Mouse (Mus musculus): Measurements from ENCODE around the gene Klk7. TPM values are rescaled to one million over a fixed set of nuclear protein-coding genes. Genes with fewer than 3 reads are reported as not detected.

Gene Klk7
- total RNA-seq (2014; fragmentation: Nextera tagmentation) (not detected in 2 replicates), total RNA-seq (2017) (not detected in 2 replicates)

- ATAC-seq (replicated peaks; ENCODE audit: poor library complexity, severe bottlenecking): no peak
Observed at GRCm38 (mm10) chr7:43810994-43811393, at the start of gene Klk7. Gene Klk7, plus strand, starts transcription at chr7:43811294.

DNA sequence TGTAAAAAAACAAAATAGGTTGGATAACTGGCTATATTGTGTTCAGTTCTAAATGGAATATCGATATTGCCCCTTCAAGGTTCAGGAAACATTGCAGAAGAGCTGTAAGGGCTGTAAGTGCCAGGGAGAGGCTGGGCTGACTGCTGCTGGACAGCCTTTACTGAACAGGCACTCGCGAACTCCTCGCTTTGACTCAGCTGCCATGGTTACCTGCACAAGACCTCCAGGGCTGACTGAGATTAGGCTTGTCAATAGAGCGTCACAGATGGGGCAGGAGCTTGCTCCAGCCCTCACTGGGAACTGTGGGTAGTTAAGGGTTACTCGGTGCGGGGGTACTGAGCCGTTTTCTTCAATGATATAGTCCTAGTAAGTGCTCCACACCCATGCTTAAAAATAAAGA is 44.6 kb upstream of the Klk7 start:
- ATAC-seq (replicated peaks; ENCODE audit: poor library complexity, severe bottlenecking): no peak

DNA sequence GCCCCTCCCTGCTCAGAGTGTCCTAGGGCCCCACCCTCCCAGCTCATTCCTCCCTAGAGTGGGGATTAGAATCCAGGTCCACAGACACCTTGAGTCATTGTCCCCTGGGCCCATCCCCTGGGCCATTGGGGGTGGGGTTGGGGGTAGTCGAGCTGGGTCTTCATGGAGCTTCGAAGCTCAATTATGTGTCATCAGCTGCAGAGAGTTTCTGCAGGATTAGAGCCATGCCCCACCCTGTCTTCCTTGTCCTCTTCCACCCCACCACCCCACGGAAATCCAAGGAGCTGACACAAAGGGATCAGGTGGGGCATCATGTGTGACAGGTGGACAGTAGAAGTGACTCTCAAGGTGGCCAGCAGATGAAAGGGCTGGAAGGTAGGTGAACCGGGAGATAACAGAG is 42.5 kb upstream of the Klk7 start, which contains the start of gene Klk12:
Gene Klk12 (plus strand): TSS at position 301 of the 400 bp plus-strand sequence.
- ATAC-seq (replicated peaks; ENCODE audit: poor library complexity, severe bottlenecking): no peak

DNA sequence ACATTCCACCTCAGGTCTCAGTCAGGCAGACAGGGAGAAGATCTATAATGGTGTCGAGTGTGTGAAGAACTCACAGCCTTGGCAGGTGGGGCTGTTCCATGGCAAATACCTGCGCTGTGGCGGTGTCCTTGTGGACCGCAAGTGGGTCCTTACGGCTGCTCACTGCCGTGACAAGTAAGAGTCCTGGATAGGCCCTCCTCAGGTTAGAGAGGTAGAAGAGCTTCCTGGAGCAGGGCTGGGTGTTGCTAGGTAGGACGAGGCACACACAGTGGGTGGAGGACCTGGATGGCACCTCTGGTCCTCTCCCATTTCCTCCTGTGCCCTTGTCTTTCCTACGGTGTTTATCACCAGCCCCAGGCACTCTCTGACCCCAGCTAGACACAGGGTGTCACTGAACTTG is 41.5 kb upstream of the Klk7 start:
- ATAC-seq (replicated peaks; ENCODE audit: poor library complexity, severe bottlenecking): no peak

DNA sequence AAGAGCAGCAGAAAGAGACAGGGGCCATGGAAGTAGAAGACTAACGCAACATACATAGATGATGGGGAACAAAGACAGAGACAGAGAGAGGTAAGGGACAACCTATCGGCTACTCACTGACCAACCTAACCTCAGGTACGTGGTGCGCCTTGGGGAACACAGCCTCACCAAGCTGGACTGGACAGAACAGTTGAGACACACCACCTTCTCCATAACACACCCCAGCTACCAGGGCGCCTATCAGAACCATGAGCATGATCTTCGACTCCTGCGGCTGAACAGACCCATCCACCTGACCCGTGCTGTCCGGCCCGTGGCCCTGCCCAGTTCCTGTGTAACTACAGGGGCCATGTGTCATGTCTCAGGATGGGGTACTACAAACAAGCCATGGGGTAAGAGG is 40.4 kb upstream of the Klk7 start:
- no peak for ATAC-seq (replicated peaks; ENCODE audit: poor library complexity, severe bottlenecking)

GRCm38 (mm10) chr7:43771916-43772315 is 39.2 kb upstream of the Klk7 start:
- no peak for ATAC-seq (replicated peaks; ENCODE audit: poor library complexity, severe bottlenecking)

DNA sequence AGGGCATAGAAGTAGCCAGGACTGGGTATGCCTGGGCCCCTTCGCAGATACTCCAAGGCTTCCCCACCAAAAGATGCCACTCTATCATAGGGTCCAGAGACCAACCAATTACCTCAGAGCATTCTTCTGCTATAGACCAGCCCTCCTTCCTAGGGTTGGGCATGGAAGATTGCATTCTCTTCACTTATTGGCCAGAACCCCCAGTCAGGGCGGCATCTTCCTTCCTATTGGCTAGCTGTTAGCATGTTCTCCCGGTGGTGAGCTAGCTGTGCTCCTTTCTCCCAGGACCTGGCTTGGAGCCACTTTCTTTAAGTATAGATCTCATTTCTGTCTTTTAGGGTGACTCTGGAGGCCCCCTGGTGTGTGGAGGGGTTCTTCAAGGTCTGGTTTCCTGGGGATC is 38.2 kb upstream of the Klk7 start:
- ATAC-seq (replicated peaks; ENCODE audit: poor library complexity, severe bottlenecking): no peak

- no peak for ATAC-seq (replicated peaks; ENCODE audit: poor library complexity, severe bottlenecking)
Observed at GRCm38 (mm10) chr7:43774364-43774763, 36.7 kb upstream of the Klk7 start, which contains the start of gene Klk11. Gene Klk11, plus strand, starts transcription at chr7:43774604.

GRCm38 (mm10) chr7:43774802-43775201 is 36.3 kb upstream of the Klk7 start:
- no peak for ATAC-seq (replicated peaks; ENCODE audit: poor library complexity, severe bottlenecking)

- no peak for ATAC-seq (replicated peaks; ENCODE audit: poor library complexity, severe bottlenecking)
Observed at GRCm38 (mm10) chr7:43775311-43776057, 35.6 kb upstream of the Klk7 start.

DNA sequence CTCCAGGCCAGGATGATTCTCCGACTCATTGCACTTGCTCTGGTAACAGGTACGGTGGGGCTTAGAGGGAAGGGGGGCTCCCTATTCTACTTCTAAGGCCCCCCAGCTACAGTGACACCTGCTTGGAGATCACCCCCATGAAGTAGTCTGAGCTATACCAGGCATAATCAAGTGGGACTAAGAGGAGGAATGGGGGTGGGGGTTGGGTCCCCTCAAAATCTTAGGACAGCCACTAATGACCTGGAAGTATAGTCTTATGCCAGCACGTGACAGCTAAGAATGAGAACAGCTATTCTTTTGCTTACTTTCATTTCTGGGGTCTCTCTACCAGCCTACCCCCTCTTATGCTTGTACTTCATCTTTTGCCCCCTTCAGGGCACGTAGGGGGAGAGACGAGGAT is 34.6 kb upstream of the Klk7 start:
- ATAC-seq (replicated peaks; ENCODE audit: poor library complexity, severe bottlenecking): no peak

GRCm38 (mm10) chr7:43777423-43777822 is 33.7 kb upstream of the Klk7 start:
- ATAC-seq (replicated peaks; ENCODE audit: poor library complexity, severe bottlenecking): no peak

- no peak for ATAC-seq (replicated peaks; ENCODE audit: poor library complexity, severe bottlenecking)
Observed at GRCm38 (mm10) chr7:43778176-43778970, 32.7 kb upstream of the Klk7 start.

- no peak for ATAC-seq (replicated peaks; ENCODE audit: poor library complexity, severe bottlenecking)
Observed at GRCm38 (mm10) chr7:43780241-43780640, 30.9 kb upstream of the Klk7 start.

- no peak for ATAC-seq (replicated peaks; ENCODE audit: poor library complexity, severe bottlenecking)
Observed at GRCm38 (mm10) chr7:43780746-43781145, 30.3 kb upstream of the Klk7 start, which contains the start of gene Klk10. Gene Klk10, plus strand, starts transcription at chr7:43781035.

DNA sequence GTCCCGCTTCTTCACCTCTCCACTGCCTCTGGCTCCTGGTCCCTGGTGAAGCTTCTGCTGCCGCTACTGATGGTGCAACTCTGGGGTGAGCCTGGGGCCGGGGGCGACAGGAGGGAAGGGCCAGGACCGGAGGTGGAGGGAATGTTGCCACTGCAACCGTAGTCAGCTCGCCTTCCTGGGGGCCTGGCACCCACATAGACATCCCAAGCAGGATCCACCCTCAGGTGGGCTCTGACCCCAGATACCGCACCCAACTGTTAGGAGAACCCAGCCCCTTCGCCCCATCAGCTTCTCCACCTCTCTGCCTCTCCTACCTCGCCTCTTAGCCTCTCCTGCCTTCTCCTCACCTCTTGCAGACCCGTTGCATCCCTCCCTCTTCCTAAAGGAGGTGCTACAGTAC is 29.6 kb upstream of the Klk7 start:
- ATAC-seq (replicated peaks; ENCODE audit: poor library complexity, severe bottlenecking): no peak

GRCm38 (mm10) chr7:43782275-43783265 is 28.5 kb upstream of the Klk7 start:
- peak; percentile 90 for ATAC-seq (replicated peaks; ENCODE audit: poor library complexity, severe bottlenecking)

GRCm38 (mm10) chr7:43785286-43785685 is 25.8 kb upstream of the Klk7 start:
- no peak for ATAC-seq (replicated peaks; ENCODE audit: poor library complexity, severe bottlenecking)

DNA sequence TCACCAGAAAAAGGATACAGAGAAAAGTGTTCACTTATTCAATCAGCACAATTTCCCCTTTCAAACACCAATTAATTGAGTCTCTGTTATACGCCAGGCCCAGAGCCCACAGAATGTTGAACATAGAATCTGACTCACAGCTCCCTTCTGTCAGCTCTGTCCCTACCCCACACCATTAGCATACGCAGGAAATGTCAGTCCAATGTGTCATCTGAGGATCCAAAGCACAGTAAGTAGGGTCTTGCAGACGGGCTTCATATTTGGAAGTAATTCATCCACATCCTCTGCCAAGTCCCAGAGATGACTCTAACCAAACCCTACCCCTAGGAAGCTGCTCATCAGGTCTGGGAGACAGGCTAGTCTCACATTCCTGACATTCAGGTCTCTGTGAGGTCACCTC is 23.0 kb upstream of the Klk7 start:
- ATAC-seq (replicated peaks; ENCODE audit: poor library complexity, severe bottlenecking): no peak

- no peak for ATAC-seq (replicated peaks; ENCODE audit: poor library complexity, severe bottlenecking)
Observed at GRCm38 (mm10) chr7:43789295-43789694, 21.8 kb upstream of the Klk7 start.

Data from granulocyte monocyte progenitor cell, adult 5-6 weeks (primary cell).